Mouse (Mus musculus) forebrain, embryonic 11.5 days (tissue): Measurements from ENCODE around the gene Bdkrb1. TPM values are rescaled to one million over a fixed set of nuclear protein-coding genes. Genes with fewer than 3 reads are reported as not detected.
A peak's percentile ranks its signal among the peaks of the same experiment; 100 is the strongest.

Source experiments
- ATAC-seq: fragments of 200-750 bp; cut with Nextera tagmentation; replicated peaks from 2 replicates; pipeline ENCODE4 v1.8.0; 2017; ENCODE audit warnings: moderate TSS enrichment; ENCODE audit not compliant: low FRiP score
- DNase-seq: peaks from one replicate; pipeline ENCODE4 v3.0.0-alpha.2; 2017; ENCODE audit warnings: low spot score
- H3K27ac ChIP-seq: fragments of 300-500 bp; sonication (generic); 2 replicates; pipeline ENCODE4 v1.5.1; 2014; ENCODE audit warnings: low read depth, low read length
- H3K27me3 ChIP-seq: fragments of 300-500 bp; sonication (generic); 2 replicates; pipeline ENCODE4 v1.6.1; 2014; ENCODE audit warnings: mild to moderate bottlenecking, low read length, mixed read lengths; ENCODE audit not compliant: control insufficient read depth, insufficient read depth
- H3K36me3 ChIP-seq: fragments of 300-500 bp; sonication (generic); 2 replicates; pipeline ENCODE4 v1.6.1; 2014; ENCODE audit warnings: mild to moderate bottlenecking, low read length, moderate library complexity, mixed read lengths; ENCODE audit not compliant: control insufficient read depth, insufficient read depth
- H3K4me1 ChIP-seq: fragments of 300-500 bp; sonication (generic); replicated peaks from 2 replicates; pipeline ENCODE4 v1.6.1; 2014; ENCODE audit warnings: low read length, mixed read lengths; ENCODE audit not compliant: control insufficient read depth, insufficient read depth
- H3K4me2 ChIP-seq: fragments of 300-500 bp; sonication (generic); 2 replicates; pipeline ENCODE4 v1.6.1; 2014; ENCODE audit warnings: low read depth, mild to moderate bottlenecking, low read length, moderate library complexity, mixed read lengths; ENCODE audit not compliant: severe bottlenecking
- H3K4me3 ChIP-seq: fragments of 300-500 bp; sonication (generic); 2 replicates; pipeline ENCODE4 v1.5.1; 2014; ENCODE audit warnings: low read depth, low read length
- H3K9ac ChIP-seq: fragments of 300-500 bp; sonication (generic); 2 replicates; pipeline ENCODE4 v1.6.1; 2014; ENCODE audit warnings: low read length
- H3K9me3 ChIP-seq: fragments of 300-500 bp; sonication (generic); 2 replicates; pipeline ENCODE4 v1.6.1; 2016; ENCODE audit warnings: low read length, mixed read lengths; ENCODE audit not compliant: control insufficient read depth
- WGBS: fragments of 180-500 bp; shearing (Covaris S2); extraction: QIAGEN DNeasy Blood & Tissue Kit; methylation state at CpG from one replicate; pipeline ENCODE4 v1.1.7; 2014; 5-methylcytosine and 5-hydroxymethylcytosine counted together
- polyA plus RNA-seq: library from polyadenylated mRNA; unstranded; fragments of >200 nt; fragmentation: Nextera tagmentation; extraction: Ambion mirVana; gene quantifications from 2 replicates; pipeline ENCODE4 v1.2.1, GENCODE M21; 2014

The Bdkrb1 gene
- polyA plus RNA-seq, 1 experiment from 2014 or later, result not detected

- DNase-seq (no peak), ATAC-seq (no peak)
- H3K9me3 ChIP-seq, result no peaks in the 10 kb centered on the region
- no peak overlapping the region for H3K27ac ChIP-seq
- H3K27me3 ChIP-seq, result peaks cover 19% of the 10 kb centered on the region
- H3K36me3 ChIP-seq, result no peaks in the 10 kb centered on the region
- peak overlapping the region; percentile 33 for H3K4me3 ChIP-seq
- 6% methylated on average over 25 of the region's 25 CpGs for WGBS
- H3K4me2 ChIP-seq, result peak overlapping the region; percentile 78
- peaks cover 6% of the 10 kb centered on the region; the same call in 1 of the 2 replicates for H3K4me1 ChIP-seq
- no peak overlapping the region for H3K9ac ChIP-seq
Measured at GRCm38 (mm10) chr12:105563726-105564275, 39.1 kb upstream of the Bdkrb1 start.

GRCm38 (mm10) chr12:105565221-105565620 is 37.7 kb upstream of the Bdkrb1 start:
- no peak overlapping the region for H3K27ac ChIP-seq
- no peak overlapping the region for H3K9ac ChIP-seq
- no peak for ATAC-seq
- peaks cover 19% of the 10 kb centered on the region for H3K27me3 ChIP-seq
- WGBS, result 75% methylated on average over 5 of the region's 5 CpGs
- H3K4me1 ChIP-seq, result peaks cover 6% of the 10 kb centered on the region; the same call in 1 of the 2 replicates
- H3K36me3 ChIP-seq, result no peaks in the 10 kb centered on the region
- H3K9me3 ChIP-seq, result no peaks in the 10 kb centered on the region
- no peak for DNase-seq
- H3K4me2 ChIP-seq, result no peak overlapping the region
- H3K4me3 ChIP-seq, result no peak overlapping the region

GRCm38 (mm10) chr12:105571867-105572266 is 31.0 kb upstream of the Bdkrb1 start:
- H3K4me2 ChIP-seq, result no peak overlapping the region
- H3K36me3 ChIP-seq, result no peaks in the 10 kb centered on the region
- H3K27ac ChIP-seq, result no peak overlapping the region
- no peaks in the 10 kb centered on the region; the same call in 1 of the 2 replicates for H3K9me3 ChIP-seq
- H3K4me1 ChIP-seq, result no peaks in the 10 kb centered on the region
- ATAC-seq, result no peak
- no peak overlapping the region for H3K9ac ChIP-seq
- 69% methylated on average over 3 of the region's 3 CpGs for WGBS
- no peaks in the 10 kb centered on the region for H3K27me3 ChIP-seq
- no peak for DNase-seq
- no peak overlapping the region for H3K4me3 ChIP-seq

GRCm38 (mm10) chr12:105572622-105573021 is 30.3 kb upstream of the Bdkrb1 start:
- WGBS, result 87% methylated on average over 2 of the region's 2 CpGs
- no peak for ATAC-seq

GRCm38 (mm10) chr12:105574356-105574755 is 28.5 kb upstream of the Bdkrb1 start:
- Histone ChIP-seq H3K9ac (no peak overlapping the region), H3K9me3 (no peaks in the 10 kb centered on the region; the same call in 1 of the 2 replicates), H3K4me1 (no peaks in the 10 kb centered on the region), H3K27ac (no peak overlapping the region), H3K4me2 (no peak overlapping the region), H3K4me3 (no peak overlapping the region), H3K27me3 (no peaks in the 10 kb centered on the region), H3K36me3 (no peaks in the 10 kb centered on the region)
- no peak for ATAC-seq
- no peak for DNase-seq
- WGBS, result 90% methylated on average over 4 of the region's 4 CpGs

More at GRCm38 (mm10) chr12:105572622-105573021, 30.3 kb upstream of the Bdkrb1 start:
- DNase-seq, result no peak
- Histone ChIP-seq H3K4me1 (no peaks in the 10 kb centered on the region), H3K4me2 (no peak overlapping the region), H3K27me3 (no peaks in the 10 kb centered on the region), H3K4me3 (no peak overlapping the region), H3K36me3 (no peaks in the 10 kb centered on the region), H3K9ac (no peak overlapping the region), H3K27ac (no peak overlapping the region), H3K9me3 (no peaks in the 10 kb centered on the region; the same call in 1 of the 2 replicates)

GRCm38 (mm10) chr12:105580490-105580889 is 22.4 kb upstream of the Bdkrb1 start:
- 81% methylated on average over 17 of the region's 17 CpGs for WGBS
- DNase-seq (no peak), ATAC-seq (no peak)
- Histone ChIP-seq H3K4me2 (no peak overlapping the region), H3K36me3 (no peaks in the 10 kb centered on the region), H3K27me3 (no peaks in the 10 kb centered on the region), H3K4me3 (no peak overlapping the region), H3K27ac (no peak overlapping the region), H3K9ac (no peak overlapping the region), H3K9me3 (no peaks in the 10 kb centered on the region), H3K4me1 (no peaks in the 10 kb centered on the region)

GRCm38 (mm10) chr12:105582486-105582885 is 20.4 kb upstream of the Bdkrb1 start:
- Histone ChIP-seq H3K9ac (no peak overlapping the region), H3K4me3 (no peak overlapping the region), H3K9me3 (no peaks in the 10 kb centered on the region), H3K27ac (no peak overlapping the region), H3K4me2 (no peak overlapping the region), H3K36me3 (no peaks in the 10 kb centered on the region), H3K4me1 (no peaks in the 10 kb centered on the region), H3K27me3 (no peaks in the 10 kb centered on the region)
- DNase-seq (no peak), ATAC-seq (no peak)
- 56% methylated on average over 9 of the region's 9 CpGs for WGBS

- WGBS, result 13% methylated on average over 2 of the region's 2 CpGs
- peak; percentile 71 for ATAC-seq
- H3K9ac ChIP-seq, result no peak overlapping the region
- peak; percentile 72 for DNase-seq
- no peaks in the 10 kb centered on the region for H3K27me3 ChIP-seq
- H3K36me3 ChIP-seq, result no peaks in the 10 kb centered on the region
- no peak overlapping the region for H3K4me2 ChIP-seq
- H3K9me3 ChIP-seq, result no peaks in the 10 kb centered on the region
- no peaks in the 10 kb centered on the region for H3K4me1 ChIP-seq
- H3K4me3 ChIP-seq, result no peak overlapping the region
- no peak overlapping the region for H3K27ac ChIP-seq
Measured at GRCm38 (mm10) chr12:105583484-105583883, 19.4 kb upstream of the Bdkrb1 start.

- no peaks in the 10 kb centered on the region for H3K4me1 ChIP-seq
- WGBS, result 17% methylated on average over 12 of the region's 12 CpGs
Measured at GRCm38 (mm10) chr12:105584851-105585250, 18.0 kb upstream of the Bdkrb1 start.

More at GRCm38 (mm10) chr12:105584851-105585250, 18.0 kb upstream of the Bdkrb1 start:
- Histone ChIP-seq H3K4me2 (no peak overlapping the region), H3K9me3 (no peaks in the 10 kb centered on the region), H3K27me3 (no peaks in the 10 kb centered on the region), H3K36me3 (no peaks in the 10 kb centered on the region), H3K9ac (no peak overlapping the region), H3K27ac (no peak overlapping the region), H3K4me3 (no peak overlapping the region)
- DNase-seq (peak; percentile 86), ATAC-seq (0 out of 2 replicates have a peak, but pooled peaks have one; percentile 39)
